Mouse (Mus musculus): ENCODE measurements at regions not wholly inside any gene's neighbourhood (a gene's known extent, or its start where the extent isn't known, plus 50 kb on each side); places are given as distances from the start of the nearest gene placed in this dataset.

- DNase-seq (ENCODE audit: low spot score in 2 of 2), result no peak
Measured at GRCm38 (mm10) chr3:62159031-62159430, 179.1 kb upstream of the Arhgef26 start.

GRCm38 (mm10) chr3:62170647-62171046 lies 167.5 kb upstream of the Arhgef26 start:
- DNase-seq (ENCODE audit: low spot score in 2 of 2), result peak; percentile 12 to 68

- DNase-seq (ENCODE audit: low spot score in 2 of 2), result no peak
Measured at GRCm38 (mm10) chr3:62187807-62188509, 150.2 kb upstream of the Arhgef26 start.

GRCm38 (mm10) chr3:62192466-62192865 lies 145.7 kb upstream of the Arhgef26 start:
- DNase-seq (ENCODE audit: low spot score in 2 of 2), result peak in 1 of 2 experiments; percentile 39

GRCm38 (mm10) chr3:62194421-62194820 lies 143.7 kb upstream of the Arhgef26 start:
- DNase-seq (ENCODE audit: low spot score in 2 of 2), result peak; percentile 13 to 62

- DNase-seq (ENCODE audit: low spot score in 2 of 2), result no peak
Measured at GRCm38 (mm10) chr3:62196679-62197078, 141.5 kb upstream of the Arhgef26 start.

- DNase-seq (ENCODE audit: low spot score in 2 of 2), result peak; percentile 70 to 84
Measured at GRCm38 (mm10) chr3:62215806-62216205, 122.3 kb upstream of the Arhgef26 start.

GRCm38 (mm10) chr3:62217335-62217734 lies 120.8 kb upstream of the Arhgef26 start:
- DNase-seq (ENCODE audit: low spot score in 2 of 2), result no peak

GRCm38 (mm10) chr3:62227697-62228096 lies 110.4 kb upstream of the Arhgef26 start:
- DNase-seq (ENCODE audit: low spot score in 2 of 2), result no peak

GRCm38 (mm10) chr3:62228156-62228555 lies 110.0 kb upstream of the Arhgef26 start:
- no peak for DNase-seq (ENCODE audit: low spot score in 2 of 2)

- DNase-seq (ENCODE audit: low spot score in 2 of 2), result no peak
Measured at GRCm38 (mm10) chr3:62241031-62241430, 97.1 kb upstream of the Arhgef26 start.

GRCm38 (mm10) chr3:62271703-62272102 lies 66.4 kb upstream of the Arhgef26 start:
- DNase-seq (ENCODE audit: low spot score in 2 of 2), result peak; percentile 6 to 45

- no peak for DNase-seq (ENCODE audit: low spot score in 2 of 2)
Measured at GRCm38 (mm10) chr3:62278279-62278678, 59.9 kb upstream of the Arhgef26 start.

- no peak for DNase-seq (ENCODE audit: low spot score in 2 of 2)
Measured at GRCm38 (mm10) chr3:62280960-62281359, 57.2 kb upstream of the Arhgef26 start.

Measured in frontal cortex, postnatal 36 days (tissue).